Mouse (Mus musculus) heart, postnatal 36 days (tissue): Measurements from ENCODE around the gene Patj. TPM values are rescaled to one million over a fixed set of nuclear protein-coding genes. Genes with fewer than 3 reads are reported as not detected.
"Not testable (repeated sequence)": the region's sequence is repeated elsewhere in the genome, so short reads cannot be mapped to it uniquely, and the experiment has no call there.

Source experiments
- DNase-seq, 2 experiments: peaks; one replicate each; pipeline ENCODE4 v3.0.0; 2021 to 2022
- intact Hi-C: fragments of 180-260 bp; cut with DNase I; formaldehyde crosslinking; loops from one replicate; pipeline ENCODE4 v1.15.1; 2025
- total RNA-seq, 2 experiments: library from RNA; stranded (reverse); gene quantifications; 2 replicates each; pipeline ENCODE4 v1.2.3; 2021

Gene Patj
- total RNA-seq, 2 experiments from 2014 or later = 17.6 to 18.0 TPM

GRCm38 (mm10) chr4:98629217-98629616 lies 233.6 kb downstream of the Patj start:
- intact Hi-C loops, DNase-seq: not testable (repeated sequence)

GRCm38 (mm10) chr4:98635140-98635837 lies 239.7 kb downstream of the Patj start:
- intact Hi-C loops = no loop called here
- DNase-seq = no peak

GRCm38 (mm10) chr4:98638731-98639130 lies 243.1 kb downstream of the Patj start:
- intact Hi-C loops = no loop called here
- DNase-seq = no peak

GRCm38 (mm10) chr4:98653650-98654049 lies 258.1 kb downstream of the Patj start:
- no peak for DNase-seq
- intact Hi-C loops = no loop called here

- intact Hi-C loops = no loop called here
- DNase-seq = no peak
These were observed 258.8 kb downstream of the Patj start for GRCm38 (mm10) chr4:98654419-98654821.

GRCm38 (mm10) chr4:98656759-98657158 lies 261.2 kb downstream of the Patj start:
- no peak for DNase-seq
- intact Hi-C loops = no loop called here

GRCm38 (mm10) chr4:98659032-98659431 lies 263.4 kb downstream of the Patj start:
- DNase-seq = no peak
- intact Hi-C loops = no loop called here

GRCm38 (mm10) chr4:98660534-98660933 lies 264.9 kb downstream of the Patj start:
- intact Hi-C loops = no loop called here
- DNase-seq = no peak

GRCm38 (mm10) chr4:98665884-98666283 lies 270.3 kb downstream of the Patj start:
- intact Hi-C loops = no loop called here
- no peak for DNase-seq

GRCm38 (mm10) chr4:98666451-98666850 lies 270.9 kb downstream of the Patj start:
- intact Hi-C loops = no loop called here

GRCm38 (mm10) chr4:98667009-98667408 lies 271.4 kb downstream of the Patj start:
- DNase-seq = no peak
- intact Hi-C loops = no loop called here

More at GRCm38 (mm10) chr4:98666451-98666850, 270.9 kb downstream of the Patj start:
- DNase-seq = no peak

GRCm38 (mm10) chr4:98677506-98677905 lies 281.9 kb downstream of the Patj start:
- intact Hi-C loops = no loop called here
- DNase-seq = no peak

- DNase-seq = no peak
- intact Hi-C loops = no loop called here
These were observed 291.2 kb downstream of the Patj start for GRCm38 (mm10) chr4:98686678-98687267.

GRCm38 (mm10) chr4:98688116-98688515 lies 292.5 kb downstream of the Patj start:
- DNase-seq = no peak
- intact Hi-C loops = no loop called here

- intact Hi-C loops = no loop called here
- DNase-seq = no peak
These were observed 292.9 kb downstream of the Patj start for GRCm38 (mm10) chr4:98688520-98688919.

- DNase-seq = no peak
- intact Hi-C loops = no loop called here
These were observed 294.4 kb downstream of the Patj start for GRCm38 (mm10) chr4:98689988-98690387.

GRCm38 (mm10) chr4:98693465-98694185 lies 298.0 kb downstream of the Patj start:
- intact Hi-C loops = no loop called here
- no peak for DNase-seq

GRCm38 (mm10) chr4:98697932-98698331 lies 302.3 kb downstream of the Patj start:
- intact Hi-C loops = no loop called here
- DNase-seq = no peak

GRCm38 (mm10) chr4:98698921-98699320 lies 303.3 kb downstream of the Patj start:
- intact Hi-C loops = no loop called here
- no peak for DNase-seq

GRCm38 (mm10) chr4:98700156-98700555 lies 304.6 kb downstream of the Patj start:
- intact Hi-C loops = loop anchor here (10.0 kb wide), 1 partner anchor 1135 kb away; no protein-coding TSS in a partner anchor

GRCm38 (mm10) chr4:98702201-98702894 lies 306.8 kb downstream of the Patj start:
- peak; percentile 70 to 78 for DNase-seq
- intact Hi-C loops = loop anchor here (1.0 to 10.0 kb wide), 2 partner anchors 157 to 1138 kb away; no protein-coding TSS in a partner anchor

More at GRCm38 (mm10) chr4:98700156-98700555, 304.6 kb downstream of the Patj start:
- no peak for DNase-seq
